Mouse (Mus musculus) liver, adult (tissue): ENCODE data around the gene Ampd1.

ENCODE experiments used
- GATA4 ChIP-seq: IDR thresholded peaks from 2 replicates; pipeline ENCODE4 v1.6.1; 2014; ENCODE audit warnings: mild to moderate bottlenecking, low read length; ENCODE audit not compliant: insufficient replicate concordance

Ampd1 gene

DNA sequence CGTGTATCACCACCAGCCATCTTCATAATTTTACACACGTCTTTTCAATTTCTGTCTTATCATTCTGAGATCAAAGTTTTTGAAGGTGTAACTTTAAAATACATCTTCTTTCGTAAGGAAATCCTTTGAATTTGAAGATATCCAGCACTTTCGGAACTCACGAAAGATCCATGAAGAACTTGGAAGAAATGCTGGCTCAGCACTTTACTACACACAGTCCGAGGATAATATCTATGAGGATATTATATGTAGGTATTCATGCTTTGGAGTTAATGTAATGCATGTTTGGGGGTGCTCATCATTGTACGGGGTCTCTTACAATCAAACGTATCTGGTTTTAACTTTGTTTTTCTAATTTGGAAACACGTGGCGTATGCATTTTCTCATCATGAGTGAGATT is 59.3 kb downstream of the Ampd1 start:
- TF ChIP-seq GATA4: no peak

- no peak for TF ChIP-seq GATA4
Observed at GRCm38 (mm10) chr3:103136414-103137077, 62.7 kb downstream of the Ampd1 start.

DNA sequence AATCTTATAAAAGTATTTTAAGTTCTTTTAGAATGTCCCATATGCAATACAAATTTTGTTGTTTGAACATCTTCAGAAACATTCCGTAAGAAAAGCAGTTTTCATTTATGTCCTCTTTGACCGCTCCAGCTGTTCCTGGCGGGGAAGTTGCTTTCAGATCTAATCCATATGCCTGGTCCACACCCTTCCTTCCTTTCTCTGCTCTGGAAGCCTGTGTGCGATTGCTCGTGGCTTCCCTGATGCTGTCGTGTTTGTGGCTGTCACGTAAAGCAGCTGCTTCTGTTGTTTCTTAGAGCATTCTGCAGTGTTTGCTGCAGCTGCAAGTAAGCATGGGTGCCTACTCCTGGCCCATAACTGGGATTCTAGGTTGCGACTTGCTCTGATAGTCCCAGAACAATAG is 65.2 kb downstream of the Ampd1 start:
- TF ChIP-seq GATA4: peak; percentile 77; the same call in 1 of the 2 replicates

DNA sequence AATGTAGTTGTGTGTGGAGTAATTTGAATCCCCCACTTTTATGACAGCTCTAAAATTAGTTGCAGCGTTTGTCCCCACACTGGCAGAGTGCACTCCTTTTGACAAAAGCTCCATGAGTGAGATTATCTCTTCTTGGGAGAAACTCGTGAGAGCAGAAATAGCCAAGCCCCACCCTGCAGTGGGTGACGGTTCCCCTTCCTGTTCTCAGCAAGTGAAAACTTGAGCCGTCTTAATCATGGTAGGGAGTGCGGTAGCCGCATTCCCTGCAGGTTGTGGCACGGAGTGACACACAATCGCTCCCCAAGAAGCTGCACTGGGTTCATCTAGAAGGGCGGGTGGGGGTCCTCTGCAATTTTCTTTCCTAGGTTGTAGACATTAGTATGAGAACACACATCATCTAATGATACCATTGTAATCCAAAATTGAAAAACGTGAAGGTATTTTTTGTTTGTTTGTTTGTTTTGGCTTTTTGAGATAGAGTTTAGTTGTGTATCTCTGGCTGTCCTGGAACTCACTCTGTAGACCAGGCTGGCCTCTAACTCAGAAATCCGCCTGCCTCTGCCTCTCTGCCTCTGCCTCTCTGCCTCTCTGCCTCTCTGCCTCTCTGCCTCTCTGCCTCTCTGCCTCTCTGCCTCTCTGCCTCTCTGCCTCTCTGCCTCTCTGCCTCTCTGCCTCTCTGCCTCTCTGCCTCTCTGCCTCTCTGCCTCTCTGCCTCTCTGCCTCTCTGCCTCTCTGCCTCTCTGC is 66.5 kb downstream of the Ampd1 start:
- TF ChIP-seq GATA4: peak; percentile 60; the same call in 1 of the 2 replicates

DNA sequence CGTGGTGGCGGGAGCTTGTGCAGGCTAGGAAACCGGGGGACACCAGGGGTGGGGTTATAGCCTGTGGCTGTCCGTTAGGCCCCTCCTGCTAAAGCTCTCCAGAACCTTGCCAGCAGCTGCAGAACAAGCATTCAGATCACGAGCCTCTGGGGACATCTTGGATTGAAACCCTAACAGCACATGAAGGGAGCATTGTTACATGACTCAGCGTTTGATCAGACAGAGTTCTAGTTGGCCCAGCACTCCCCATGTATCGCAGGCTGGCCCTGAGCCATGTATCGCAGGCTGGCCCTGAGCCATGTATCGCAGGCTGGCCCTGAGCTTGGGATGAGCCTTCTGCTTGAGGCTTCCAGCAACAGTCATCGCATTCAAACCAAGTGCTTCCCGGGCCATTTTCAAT is 67.5 kb downstream of the Ampd1 start:
- TF ChIP-seq GATA4: no peak

DNA sequence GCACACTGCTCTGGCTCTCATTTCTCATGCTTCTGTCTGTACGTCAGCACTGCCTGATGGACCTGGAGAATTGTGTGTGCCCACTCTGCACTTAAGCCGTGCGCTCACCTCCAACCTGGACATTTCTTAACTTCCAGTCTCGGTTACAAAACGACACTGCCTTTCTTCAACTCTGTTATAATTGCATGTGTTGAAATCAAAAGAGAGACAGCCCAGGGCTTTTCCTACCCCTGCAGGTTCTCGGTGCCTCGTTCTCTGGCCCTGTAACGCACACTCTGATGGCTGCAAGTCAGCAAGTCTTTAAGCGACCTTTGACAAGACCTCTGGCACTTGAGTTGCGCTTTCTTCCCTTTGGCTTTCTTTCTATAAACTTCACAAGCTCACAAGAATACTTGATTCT is 68.6 kb downstream of the Ampd1 start:
- TF ChIP-seq GATA4: no peak

GRCm38 (mm10) chr3:103145336-103145735 is 71.5 kb downstream of the Ampd1 start:
- TF ChIP-seq GATA4: no peak

DNA sequence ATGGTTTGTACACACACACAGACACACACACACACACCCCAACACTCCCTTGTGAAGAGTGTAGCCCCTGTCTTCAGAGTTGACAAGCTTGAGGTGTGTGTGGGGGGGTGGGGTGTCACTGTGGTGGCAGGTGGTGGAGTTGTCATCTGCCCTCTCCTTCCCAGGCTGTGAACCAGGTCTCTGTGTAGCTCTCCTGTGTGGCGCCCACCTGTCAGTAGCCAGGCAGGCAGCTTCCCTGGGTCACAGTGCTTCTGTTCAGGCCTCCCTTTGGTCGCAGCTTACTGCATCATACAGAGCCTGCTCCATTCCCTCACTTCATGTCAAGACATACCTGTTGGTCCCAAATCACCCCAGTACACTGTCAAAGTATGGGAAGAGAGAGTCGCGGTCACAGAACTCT is 72.0 kb downstream of the Ampd1 start:
- no peak for TF ChIP-seq GATA4

DNA sequence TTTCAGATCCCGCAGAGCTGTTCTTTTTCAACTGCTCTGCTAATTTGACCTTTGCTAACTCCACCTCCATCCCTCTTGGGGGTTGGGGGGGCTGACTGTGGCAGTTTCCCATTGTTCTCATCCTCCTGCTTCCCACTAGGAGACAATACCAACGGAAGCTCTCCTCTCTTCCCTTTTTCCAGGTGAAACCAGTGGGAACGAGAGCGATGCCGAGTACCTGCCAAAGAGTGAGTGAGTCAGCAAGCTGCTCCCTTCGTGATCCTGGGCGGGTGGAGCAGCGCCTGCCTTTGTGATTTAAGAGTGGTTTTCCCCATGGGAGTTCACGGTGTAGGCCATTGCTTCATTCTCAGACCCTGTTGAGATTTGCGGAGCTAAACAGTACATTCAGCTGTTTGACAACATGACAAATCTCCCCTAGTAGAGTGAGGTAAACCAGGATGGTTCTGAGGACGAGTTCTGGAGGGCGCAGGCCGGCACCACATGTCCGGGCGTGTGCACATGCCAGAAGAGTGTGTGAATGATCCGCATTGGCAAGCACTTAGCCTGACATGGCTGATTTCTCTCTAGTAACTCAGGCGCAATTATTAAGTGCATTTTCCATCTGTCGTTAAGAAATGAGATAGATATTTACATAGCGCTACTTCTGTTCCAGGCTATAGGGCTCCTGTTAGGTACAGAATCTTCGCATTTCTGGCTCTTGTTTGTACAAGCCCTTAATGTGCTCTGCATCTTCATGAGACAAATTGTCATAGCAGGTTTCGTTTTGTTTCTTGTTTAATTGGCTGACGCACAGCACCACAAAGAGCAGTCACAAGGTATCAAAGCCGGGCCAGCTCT is 72.7 kb downstream of the Ampd1 start:
- no peak for TF ChIP-seq GATA4

GRCm38 (mm10) chr3:103147775-103148174 is 74.0 kb downstream of the Ampd1 start:
- TF ChIP-seq GATA4: no peak

DNA sequence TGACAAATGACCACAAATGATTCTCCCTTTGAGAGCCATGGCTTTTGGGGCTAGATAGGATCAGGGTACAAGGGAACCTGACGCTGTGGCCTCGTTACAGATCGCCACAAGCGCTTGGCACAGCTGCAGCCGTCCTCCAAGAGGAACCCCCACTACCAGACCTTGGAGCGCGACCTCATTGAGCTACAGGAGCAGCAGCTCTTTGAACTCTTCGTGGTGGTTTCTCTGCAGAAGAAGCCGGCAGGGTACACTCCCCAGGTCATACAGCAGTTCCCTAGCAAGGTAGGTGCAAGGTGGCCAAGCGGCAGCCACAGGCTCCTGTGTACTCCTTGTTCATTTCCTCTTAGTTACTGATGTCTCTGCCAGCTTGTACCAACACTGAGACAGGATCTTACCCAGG is 75.1 kb downstream of the Ampd1 start:
- no peak for TF ChIP-seq GATA4
